Mouse (Mus musculus) Muller cell, postnatal 12 days (primary cell): ENCODE measurements at regions not wholly inside any gene's neighbourhood (a gene's known extent, or its start where the extent isn't known, plus 50 kb on each side); places are given as distances from the start of the nearest gene placed in this dataset.
"Not testable (repeated sequence)": the region's sequence is repeated elsewhere in the genome, so short reads cannot be mapped to it uniquely, and the experiment has no call there.

ENCODE experiments used
- DNase-seq: peaks from one replicate; pipeline ENCODE4 v3.0.0-alpha.2; 2015; ENCODE audit errors: inconsistent ontology term

- DNase-seq, result peak; percentile 33
Observed at GRCm38 (mm10) chr12:15416180-15416766, 400.4 kb downstream of the Trib2 start.

DNA sequence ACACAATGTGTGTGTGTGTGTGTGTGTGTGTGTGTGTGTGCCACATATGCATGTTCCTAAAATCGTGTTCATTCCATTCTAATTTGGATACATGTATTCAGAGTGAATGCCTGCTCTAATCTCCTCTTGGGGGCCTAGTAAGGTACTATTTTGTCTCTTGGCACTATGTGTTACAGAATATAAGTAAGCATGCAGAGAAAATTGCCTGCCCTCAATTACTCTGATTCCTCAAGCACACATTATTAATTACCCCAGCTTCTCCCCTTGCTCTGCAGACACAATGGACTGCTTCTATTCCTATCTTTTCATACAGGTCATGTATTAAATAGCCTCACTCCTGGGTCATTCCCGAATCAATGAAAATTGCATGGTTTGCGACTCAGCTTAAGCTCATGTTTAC lies 406.3 kb downstream of the Trib2 start:
- DNase-seq, result peak; percentile 0

DNA sequence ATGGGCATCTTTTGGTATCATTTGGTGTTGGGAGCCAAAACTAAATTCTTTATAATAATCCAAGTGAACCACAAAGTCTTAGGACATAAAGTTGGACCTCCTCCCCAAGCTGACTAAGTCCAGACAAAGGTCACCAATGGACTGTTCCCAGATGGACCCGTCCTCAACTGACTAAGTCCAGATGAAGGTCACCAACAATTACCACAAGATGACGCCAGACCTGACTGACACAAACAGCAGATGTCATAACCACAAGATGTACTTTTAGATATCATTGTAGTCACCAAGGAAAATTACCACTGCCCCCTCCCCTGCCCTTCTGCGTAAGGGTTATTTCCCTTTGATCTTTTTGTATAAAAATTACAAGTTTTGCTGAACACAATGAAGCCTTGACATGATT lies 409.1 kb downstream of the Trib2 start:
- not testable (repeated sequence) for DNase-seq

DNA sequence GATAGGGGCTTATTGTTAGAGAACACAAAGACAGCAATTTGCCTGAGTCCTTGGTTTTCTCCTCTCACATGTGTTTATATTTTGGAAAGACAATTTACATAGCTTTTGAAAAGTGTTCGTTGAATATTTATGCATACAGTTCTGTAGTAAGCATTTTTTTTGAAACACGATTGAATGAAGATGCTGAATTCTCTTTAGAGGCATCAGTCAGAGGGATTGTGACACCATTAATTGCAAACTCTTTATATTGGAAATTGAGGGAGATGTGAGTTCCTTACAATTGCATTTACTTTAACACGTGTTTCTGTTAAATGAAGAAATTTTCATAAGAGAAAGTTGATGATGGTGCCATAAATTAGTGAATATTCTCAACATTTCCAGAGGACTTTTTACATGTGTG lies 424.1 kb downstream of the Trib2 start:
- DNase-seq, result no peak

- DNase-seq, result no peak
Observed at GRCm38 (mm10) chr12:15388574-15388973, 428.1 kb downstream of the Trib2 start.

DNA sequence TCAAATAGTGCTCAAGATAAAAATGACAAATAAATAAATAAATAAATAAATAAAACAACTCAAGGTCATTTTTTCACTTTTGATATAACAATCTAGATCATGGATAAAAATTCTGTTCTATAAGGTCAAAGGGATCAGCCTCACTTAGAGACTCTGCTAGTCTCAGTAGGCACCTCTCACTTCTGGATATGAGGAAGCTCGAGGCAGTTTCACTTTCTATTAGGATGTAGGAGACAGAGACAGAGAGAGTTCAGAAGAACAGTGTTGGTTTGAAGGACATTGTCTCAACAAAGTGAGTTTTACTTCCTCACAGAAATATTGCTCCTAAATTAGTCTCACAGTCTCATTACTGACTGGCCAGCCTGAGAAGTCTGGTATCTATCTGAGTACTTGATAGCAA lies 458.9 kb downstream of the Trib2 start:
- DNase-seq, result peak; percentile 2

- no peak for DNase-seq
Observed at GRCm38 (mm10) chr12:15320697-15321449, 495.8 kb downstream of the Trib2 start.

- no peak for DNase-seq
Observed at GRCm38 (mm10) chr12:15319647-15320046, 497.1 kb downstream of the Trib2 start.

- no peak for DNase-seq
Observed at GRCm38 (mm10) chr12:15294898-15295297, 521.8 kb downstream of the Trib2 start.

- no peak for DNase-seq
Observed at GRCm38 (mm10) chr12:15262165-15262564, 554.6 kb downstream of the Trib2 start.

DNA sequence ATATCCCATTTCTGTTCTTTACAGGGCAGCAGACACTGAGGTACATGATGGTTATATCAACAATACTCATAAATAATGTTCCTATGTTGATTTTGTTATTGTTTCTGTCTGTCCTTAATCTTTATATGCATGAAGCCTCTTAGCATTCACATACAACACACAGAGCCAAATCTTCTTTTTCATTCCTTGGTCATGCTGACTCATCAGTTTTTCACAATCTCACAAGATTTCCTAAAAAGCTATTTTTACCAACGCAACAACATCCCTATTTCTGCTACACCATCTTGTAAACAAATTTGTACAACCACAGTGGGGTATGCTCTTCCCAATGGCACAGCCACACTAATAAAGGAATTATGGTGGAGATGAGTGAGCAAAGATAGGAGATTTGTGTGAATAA lies 555.1 kb downstream of the Trib2 start:
- DNase-seq, result no peak

DNA sequence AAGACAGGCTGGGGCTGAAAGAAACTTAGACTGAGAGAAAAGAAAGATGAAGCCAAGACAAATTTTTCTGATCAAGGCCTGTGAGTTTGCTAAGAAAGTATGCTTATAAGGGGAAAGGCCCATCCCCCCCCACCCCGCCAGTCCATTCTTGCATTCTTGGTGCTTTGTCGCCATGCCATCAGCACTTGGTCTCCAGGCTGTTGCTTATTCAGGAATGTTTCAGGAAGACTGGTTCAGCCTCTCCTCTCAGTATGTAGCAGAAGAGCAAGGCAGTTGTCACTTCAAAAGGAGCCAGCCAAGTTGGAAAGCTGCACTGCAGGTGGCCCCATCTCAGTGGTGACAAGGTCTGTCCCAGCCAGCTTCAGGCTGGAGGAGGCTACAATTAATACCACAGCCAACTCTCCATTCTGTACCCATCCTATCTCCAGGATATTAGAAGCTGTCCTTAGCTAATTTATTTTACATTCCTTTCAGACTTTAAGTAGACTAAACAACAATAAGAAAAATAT lies 555.8 kb downstream of the Trib2 start:
- peak; percentile 32 for DNase-seq

DNA sequence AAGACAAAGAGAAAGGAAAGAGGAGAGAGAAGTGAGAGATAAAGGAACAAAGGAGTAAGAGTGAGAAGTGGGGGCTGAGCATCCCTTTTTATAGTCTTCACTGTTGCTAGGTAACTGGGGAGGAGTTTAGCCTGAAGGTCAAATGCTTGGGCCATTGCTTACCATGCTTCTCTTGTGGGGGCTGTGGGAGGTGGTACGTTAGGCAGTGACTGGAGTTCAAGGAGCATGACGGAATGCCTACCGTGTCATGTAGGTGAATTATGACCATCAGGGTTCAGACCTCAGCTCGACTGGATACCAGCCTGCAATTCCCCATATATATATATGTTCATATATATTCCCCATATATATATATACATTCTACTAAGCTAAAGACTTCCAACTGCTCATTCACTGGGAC lies 571.8 kb downstream of the Trib2 start:
- DNase-seq, result no peak

DNA sequence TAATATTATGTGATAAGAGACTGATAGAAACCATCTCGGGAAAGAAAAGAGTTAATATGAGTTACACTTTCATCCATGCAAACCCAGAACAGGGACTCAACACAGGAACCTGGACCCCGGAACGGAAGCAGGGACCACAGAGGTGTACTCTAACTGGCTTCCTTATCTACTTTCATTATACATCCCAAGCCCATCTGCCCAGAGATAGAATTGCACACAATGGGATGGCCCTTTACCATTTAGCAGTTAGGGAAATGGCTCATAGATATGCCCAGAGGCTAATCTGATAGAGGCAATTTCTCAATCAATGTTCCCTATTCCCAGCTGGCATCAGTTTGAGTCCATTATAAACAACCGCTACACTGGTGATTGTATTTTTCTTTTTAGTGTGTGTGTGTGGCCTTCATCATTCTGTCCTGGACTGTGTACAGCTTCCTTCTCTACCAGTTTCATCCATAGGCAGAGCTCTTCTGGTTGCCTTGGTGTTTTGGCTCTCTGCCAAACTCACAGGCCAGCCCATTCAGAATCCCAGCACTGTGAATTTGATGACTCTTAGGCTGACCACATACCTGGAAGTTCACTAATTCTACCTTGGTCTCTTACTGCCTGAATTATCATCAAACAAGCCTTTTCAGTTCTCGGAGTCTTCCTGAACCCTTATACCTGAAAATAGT lies 594.1 kb downstream of the Trib2 start:
- DNase-seq, result no peak

- DNase-seq, result peak; percentile 21
Observed at GRCm38 (mm10) chr12:15218504-15218903, 598.2 kb downstream of the Trib2 start.

DNA sequence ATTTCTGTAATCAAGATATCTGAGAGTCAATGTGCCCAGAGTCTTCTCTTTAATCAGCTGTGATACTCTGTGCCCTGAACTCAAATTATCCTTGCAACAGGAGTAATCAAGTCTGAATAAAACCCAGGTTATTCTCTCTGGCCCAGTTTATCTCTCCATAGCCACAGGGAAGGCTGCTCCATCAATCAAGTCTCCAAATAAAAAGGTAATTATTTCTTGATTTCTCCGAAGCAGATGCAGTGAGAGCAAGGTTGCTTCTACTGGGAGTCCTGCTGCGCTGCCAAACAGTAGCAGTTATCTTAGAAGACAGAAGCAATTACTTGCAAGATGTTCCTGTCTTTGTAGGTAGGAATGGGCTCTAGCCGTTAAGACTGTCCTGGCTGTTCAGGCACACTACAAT lies 600.5 kb downstream of the Trib2 start:
- no peak for DNase-seq

DNA sequence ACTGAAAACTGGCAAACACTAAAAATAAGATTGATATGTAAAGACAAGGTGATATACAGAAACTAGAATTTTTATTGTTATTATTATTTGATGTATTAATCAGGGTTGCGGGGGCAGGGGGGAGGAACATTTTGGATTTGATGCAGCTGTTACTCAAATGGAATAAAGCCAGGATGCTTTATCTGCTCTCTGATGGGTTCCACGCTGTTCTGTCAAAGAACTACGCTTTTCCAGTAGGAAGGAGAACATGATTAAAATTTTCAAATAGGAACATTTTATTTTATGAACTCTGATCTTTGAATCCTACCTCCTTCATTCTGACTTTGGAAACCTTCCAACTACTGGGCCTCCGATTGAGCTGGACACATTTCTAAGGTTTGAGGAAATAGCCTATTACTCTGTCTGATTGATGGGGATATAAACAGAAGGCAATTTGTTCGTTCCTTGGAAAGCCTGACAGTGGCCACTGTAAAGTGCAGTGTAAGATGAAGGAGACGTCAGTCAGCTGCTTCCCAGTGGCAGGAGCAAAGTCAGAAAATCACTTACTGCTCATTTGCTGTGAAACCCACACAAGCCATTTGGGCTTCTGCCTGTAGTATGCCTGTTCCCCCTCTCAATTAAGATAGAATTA lies 642.2 kb downstream of the Trib2 start:
- no peak for DNase-seq

GRCm38 (mm10) chr12:15162605-15163004 lies 654.1 kb downstream of the Trib2 start:
- no peak for DNase-seq

- DNase-seq, result no peak
Observed at GRCm38 (mm10) chr12:15161864-15162263, 654.9 kb downstream of the Trib2 start.

GRCm38 (mm10) chr12:15160478-15160998 lies 656.2 kb downstream of the Trib2 start:
- no peak for DNase-seq

DNA sequence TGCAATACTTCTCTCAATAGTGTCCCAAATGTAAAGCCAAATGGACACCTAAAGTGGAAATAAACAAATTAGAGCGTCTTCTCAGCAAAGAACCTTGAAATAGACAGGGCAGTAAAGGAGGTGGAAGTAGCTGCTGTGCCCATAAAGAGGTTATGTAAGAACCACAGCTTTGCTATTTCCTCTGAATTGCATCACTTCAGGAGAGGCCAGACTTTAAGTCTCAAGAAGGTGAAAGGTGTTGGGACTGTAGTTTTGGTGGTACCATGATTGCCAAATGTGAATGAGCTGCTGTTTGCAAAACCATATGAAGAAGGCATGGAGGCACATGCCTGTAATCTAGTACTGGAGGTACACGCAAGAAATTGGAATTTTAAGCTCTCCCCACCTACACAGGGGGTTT lies 670.3 kb downstream of the Trib2 start:
- no peak for DNase-seq

DNA sequence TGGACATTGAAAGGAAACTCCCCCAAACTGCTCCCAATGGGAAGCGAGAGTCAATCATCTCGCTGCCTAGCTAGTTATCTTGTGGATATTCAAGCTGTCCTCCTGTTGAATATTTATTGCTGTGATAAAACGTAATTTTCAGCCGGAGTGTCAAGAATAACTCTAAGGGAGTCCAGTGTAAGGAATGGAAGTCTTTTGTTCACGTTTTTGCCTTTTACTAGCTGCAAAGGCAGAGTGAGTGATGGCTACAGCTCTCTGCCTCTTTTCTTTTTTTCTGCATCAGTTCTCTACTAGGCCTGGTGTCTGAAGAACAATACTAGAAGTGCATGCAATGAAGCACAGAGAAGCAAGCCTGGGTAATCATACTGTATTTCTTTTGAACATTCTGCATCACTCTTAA lies 679.7 kb downstream of the Trib2 start:
- DNase-seq, result no peak
